Mouse (Mus musculus): Measurements from ENCODE around the gene Spag7.

DNA sequence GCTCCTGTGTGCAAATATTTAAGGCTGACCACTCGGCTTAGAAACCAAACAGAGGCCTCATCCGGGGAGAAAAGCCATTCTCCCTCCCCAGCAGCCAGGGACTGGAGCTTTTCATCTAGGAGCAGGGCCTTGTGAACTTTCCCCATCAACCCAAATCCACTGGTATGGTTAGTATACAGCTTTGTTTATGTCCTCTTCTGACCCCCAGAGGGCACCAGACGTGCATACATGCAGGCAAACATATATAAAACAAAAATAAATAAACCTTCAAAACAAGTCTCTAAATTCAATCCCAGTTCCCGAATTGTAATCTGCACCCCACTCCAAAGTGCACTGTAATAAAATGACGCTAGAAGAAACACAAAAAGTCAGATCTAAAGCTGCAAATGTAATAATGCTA, 39.7 kb downstream of the Spag7 start:
- peak; percentile 62 for TF ChIP-seq CTCF (IDR thresholded peaks at IDR 0.05; ENCODE audit: low read depth)
- no peak for TF ChIP-seq EP300 (IDR thresholded peaks at IDR 0.05; ENCODE audit: low read depth)

Data from liver, embryonic 14.5 days (tissue).